Mouse (Mus musculus) G1E (cell line): ENCODE results near the gene Calcb.

Source experiments
- CTCF ChIP-seq: IDR thresholded peaks from 2 replicates; pipeline ENCODE4 v1.5.1; 2012; ENCODE audit warnings: low read depth, low read length, inconsistent platforms, mixed read lengths
- GATA1 ChIP-seq: IDR thresholded peaks from 2 replicates; pipeline ENCODE4 v1.6.1; 2012; ENCODE audit warnings: borderline replicate concordance, low read length, inconsistent platforms, mixed read lengths
- GATA2 ChIP-seq: IDR thresholded peaks from 2 replicates; pipeline ENCODE4 v1.6.1; 2012; ENCODE audit warnings: low read depth, low read length, inconsistent platforms, borderline replicate concordance
- POLR2AphosphoS5 ChIP-seq: IDR thresholded peaks from 2 replicates; pipeline ENCODE4 v1.6.1; 2012; ENCODE audit warnings: low read depth, low read length, inconsistent platforms; ENCODE audit not compliant: insufficient replicate concordance
- TAL1 ChIP-seq: conservative IDR thresholded peaks from 2 replicates; pipeline ENCODE4 v1.6.1; 2012; ENCODE audit warnings: low read depth, low read length, inconsistent platforms, mixed read lengths

- TF ChIP-seq CTCF, result no peak
- no peak for TF ChIP-seq GATA1
- TF ChIP-seq POLR2AphosphoS5, result no peak
- TF ChIP-seq TAL1, result no peak
- no peak for TF ChIP-seq GATA2
These were observed 29.8 kb downstream of the Calcb start for GRCm38 (mm10) chr7:114748239-114748638.
